Mouse (Mus musculus) lung, postnatal 0 days (tissue): ENCODE results near the gene Tex9. TPM values are rescaled to one million over a fixed set of nuclear protein-coding genes. Genes with fewer than 3 reads are reported as not detected.

Source experiments
- ATAC-seq: fragments of 200-750 bp; cut with Nextera tagmentation; 2 replicates; pipeline ENCODE4 v1.8.0; 2017; ENCODE audit warnings: moderate library complexity
- DNase-seq: peaks from one replicate; pipeline ENCODE4 v3.0.0-alpha.2; 2016; ENCODE audit warnings: low spot score
- H3K27ac ChIP-seq: fragments of 300-500 bp; sonication (generic); 2 replicates; pipeline ENCODE4 v1.5.1; 2014; ENCODE audit warnings: antibody characterized with exemption, mild to moderate bottlenecking, low read length, mixed read lengths
- H3K27me3 ChIP-seq: fragments of 300-500 bp; sonication (generic); replicated peaks from 2 replicates; pipeline ENCODE4 v1.6.1; 2014; ENCODE audit warnings: low read length, mixed read lengths; ENCODE audit not compliant: insufficient read depth
- H3K36me3 ChIP-seq: fragments of 300-500 bp; sonication (generic); 2 replicates; pipeline ENCODE4 v1.6.1; 2014; ENCODE audit warnings: low read length, mixed read lengths; ENCODE audit not compliant: insufficient read depth
- H3K4me1 ChIP-seq: fragments of 300-500 bp; sonication (generic); 2 replicates; pipeline ENCODE4 v1.6.1; 2014; ENCODE audit warnings: antibody characterized with exemption, low read depth, low read length, mixed read lengths; ENCODE audit not compliant: insufficient read depth
- H3K4me2 ChIP-seq: fragments of 300-500 bp; sonication (generic); replicated peaks from 2 replicates; pipeline ENCODE4 v1.6.1; 2014; ENCODE audit warnings: low read depth, mild to moderate bottlenecking, low read length, moderate library complexity, mixed read lengths
- H3K4me3 ChIP-seq: fragments of 300-500 bp; sonication (generic); 2 replicates; pipeline ENCODE4 v1.5.1; 2014; ENCODE audit warnings: low read depth, low read length
- H3K9ac ChIP-seq: fragments of 300-500 bp; sonication (generic); replicated peaks from 2 replicates; pipeline ENCODE4 v1.6.1; 2014; ENCODE audit warnings: low read depth, mild to moderate bottlenecking
- H3K9me3 ChIP-seq: fragments of 300-500 bp; sonication (generic); 2 replicates; pipeline ENCODE4 v1.6.1; 2016; ENCODE audit warnings: low read length, mixed read lengths
- CTCF ChIP-seq: IDR thresholded peaks from 2 replicates; pipeline ENCODE4 v1.5.1; 2016; ENCODE audit warnings: antibody characterized with exemption, mild to moderate bottlenecking
- EP300 ChIP-seq: IDR thresholded peaks from 2 replicates; pipeline ENCODE4 v1.6.1; 2016; ENCODE audit warnings: antibody characterized with exemption, mild to moderate bottlenecking, control low read depth
- WGBS: fragments of 180-500 bp; shearing (Covaris S2); extraction: QIAGEN DNeasy Blood & Tissue Kit; methylation state at CpG from one replicate; pipeline ENCODE4 v1.1.7; 2014; 5-methylcytosine and 5-hydroxymethylcytosine counted together
- polyA plus RNA-seq: library from polyadenylated mRNA; unstranded; fragments of >200 nt; fragmentation: Nextera tagmentation; extraction: Ambion mirVana; gene quantifications from 2 replicates; pipeline ENCODE4 v1.2.1, GENCODE M21; 2015

The Tex9 gene
- polyA plus RNA-seq, 1 experiment from 2014 or later = 7.6 TPM

GRCm38 (mm10) chr9:72469851-72470250 is 22.2 kb downstream of the Tex9 start:
- Histone ChIP-seq H3K4me1 (no peaks in the 10 kb centered on the region), H3K9me3 (no peaks in the 10 kb centered on the region), H3K4me3 (no peak overlapping the region), H3K36me3 (no peaks in the 10 kb centered on the region), H3K9ac (no peak overlapping the region), H3K4me2 (no peak overlapping the region), H3K27ac (no peak overlapping the region), H3K27me3 (no peaks in the 10 kb centered on the region)
- no peak for TF ChIP-seq EP300
- TF ChIP-seq CTCF = no peak
- DNase-seq = no peak
- WGBS = 100% methylated on average over 1 of the region's 1 CpGs
- ATAC-seq = no peak

- no peak for TF ChIP-seq CTCF
- TF ChIP-seq EP300 = no peak
- no peak overlapping the region for H3K4me2 ChIP-seq
- WGBS = 87% methylated on average over 10 of the region's 10 CpGs
- no peaks in the 10 kb centered on the region for H3K9me3 ChIP-seq
- no peak overlapping the region for H3K27ac ChIP-seq
- no peak overlapping the region for H3K9ac ChIP-seq
- H3K4me1 ChIP-seq = no peaks in the 10 kb centered on the region
- H3K36me3 ChIP-seq = no peaks in the 10 kb centered on the region
- ATAC-seq (no peak), DNase-seq (no peak)
- H3K4me3 ChIP-seq = no peak overlapping the region
- no peaks in the 10 kb centered on the region for H3K27me3 ChIP-seq
Measured at GRCm38 (mm10) chr9:72468616-72469015, 23.4 kb downstream of the Tex9 start.

GRCm38 (mm10) chr9:72467551-72468407 is 24.2 kb downstream of the Tex9 start:
- Histone ChIP-seq H3K9ac (no peak overlapping the region), H3K9me3 (no peaks in the 10 kb centered on the region), H3K27me3 (no peaks in the 10 kb centered on the region), H3K27ac (no peak overlapping the region), H3K4me2 (no peak overlapping the region), H3K36me3 (no peaks in the 10 kb centered on the region), H3K4me3 (no peak overlapping the region), H3K4me1 (no peaks in the 10 kb centered on the region)
- 66% methylated on average over 11 of the region's 11 CpGs for WGBS
- TF ChIP-seq CTCF (peak; percentile 83), EP300 (no peak)
- ATAC-seq (no peak), DNase-seq (peak; percentile 59)

- ATAC-seq = no peak
- Histone ChIP-seq H3K27me3 (no peaks in the 10 kb centered on the region), H3K27ac (no peak overlapping the region), H3K36me3 (no peaks in the 10 kb centered on the region), H3K4me1 (no peaks in the 10 kb centered on the region), H3K9ac (no peak overlapping the region), H3K4me2 (no peak overlapping the region), H3K9me3 (no peaks in the 10 kb centered on the region), H3K4me3 (no peak overlapping the region)
- 76% methylated on average over 4 of the region's 4 CpGs for WGBS
- no peak for DNase-seq
- no peak for TF ChIP-seq EP300
- no peak for TF ChIP-seq CTCF
Measured at GRCm38 (mm10) chr9:72465754-72466181, 26.2 kb downstream of the Tex9 start.

GRCm38 (mm10) chr9:72464806-72465205 is 27.2 kb downstream of the Tex9 start:
- Histone ChIP-seq H3K27ac (no peak overlapping the region), H3K9me3 (no peaks in the 10 kb centered on the region), H3K4me1 (no peaks in the 10 kb centered on the region), H3K36me3 (no peaks in the 10 kb centered on the region), H3K4me2 (no peak overlapping the region), H3K27me3 (no peaks in the 10 kb centered on the region), H3K4me3 (no peak overlapping the region), H3K9ac (no peak overlapping the region)
- DNase-seq = no peak
- 85% methylated on average over 1 of the region's 1 CpGs for WGBS
- ATAC-seq = no peak
- TF ChIP-seq EP300 (no peak), CTCF (no peak)

GRCm38 (mm10) chr9:72462427-72462826 is 29.6 kb downstream of the Tex9 start:
- no peak for ATAC-seq

More at GRCm38 (mm10) chr9:72462427-72462826, 29.6 kb downstream of the Tex9 start:
- no peak for DNase-seq
- Histone ChIP-seq H3K9me3 (no peaks in the 10 kb centered on the region), H3K27me3 (no peaks in the 10 kb centered on the region), H3K9ac (no peak overlapping the region), H3K4me3 (no peak overlapping the region), H3K36me3 (no peaks in the 10 kb centered on the region), H3K4me1 (no peaks in the 10 kb centered on the region), H3K4me2 (no peak overlapping the region), H3K27ac (no peak overlapping the region)
- 96% methylated on average over 2 of the region's 2 CpGs for WGBS
- no peak for TF ChIP-seq EP300
- TF ChIP-seq CTCF = no peak
